Mouse (Mus musculus): ENCODE data around the gene Arid3c. TPM values are rescaled to one million over a fixed set of nuclear protein-coding genes. Genes with fewer than 3 reads are reported as not detected.
A peak's percentile ranks its signal among the peaks of the same experiment; 100 is the strongest.
"Not testable (repeated sequence)": the region's sequence is repeated elsewhere in the genome, so short reads cannot be mapped to it uniquely, and the experiment has no call there.

Arid3c gene
- polyA plus RNA-seq, 1 experiment from 2014 or later, result not detected

GRCm38 (mm10) chr4:41695800-41696199 is 35.1 kb downstream of the Arid3c start:
- not testable (repeated sequence) for H3K4me3 ChIP-seq (ENCODE audit: low read depth, low read length); H3K27ac ChIP-seq (ENCODE audit: low read depth); H3K27me3 ChIP-seq (replicated peaks; ENCODE audit: control insufficient read depth, insufficient read depth, low read length); DNase-seq (ENCODE audit: low spot score); H3K9ac ChIP-seq (ENCODE audit: low read length); H3K36me3 ChIP-seq (ENCODE audit: control insufficient read depth, insufficient read depth, low read length); ATAC-seq (replicated peaks; ENCODE audit: low FRiP score, low TSS enrichment, low read depth); H3K9me3 ChIP-seq (ENCODE audit: control insufficient read depth, low read length); H3K4me1 ChIP-seq (replicated peaks; ENCODE audit: control insufficient read depth, insufficient read depth, low read length); H3K4me2 ChIP-seq (ENCODE audit: low read length)
- 5% methylated on average over 12 of the region's 38 CpGs for WGBS

- 18% methylated on average over 4 of the region's 4 CpGs for WGBS
- not testable (repeated sequence) for H3K27me3 ChIP-seq (replicated peaks; ENCODE audit: control insufficient read depth, insufficient read depth, low read length); H3K4me2 ChIP-seq (ENCODE audit: low read length); DNase-seq (ENCODE audit: low spot score); H3K27ac ChIP-seq (ENCODE audit: low read depth); H3K4me3 ChIP-seq (ENCODE audit: low read depth, low read length); H3K9ac ChIP-seq (ENCODE audit: low read length); ATAC-seq (replicated peaks; ENCODE audit: low FRiP score, low TSS enrichment, low read depth); H3K4me1 ChIP-seq (replicated peaks; ENCODE audit: control insufficient read depth, insufficient read depth, low read length); H3K9me3 ChIP-seq (ENCODE audit: control insufficient read depth, low read length); H3K36me3 ChIP-seq (ENCODE audit: control insufficient read depth, insufficient read depth, low read length)
Measured at GRCm38 (mm10) chr4:41693511-41693910, 37.4 kb downstream of the Arid3c start.

- not testable (repeated sequence) for H3K27me3 ChIP-seq (replicated peaks; ENCODE audit: control insufficient read depth, insufficient read depth, low read length); H3K4me2 ChIP-seq (ENCODE audit: low read length); H3K9ac ChIP-seq (ENCODE audit: low read length); H3K27ac ChIP-seq (ENCODE audit: low read depth); ATAC-seq (replicated peaks; ENCODE audit: low FRiP score, low TSS enrichment, low read depth); H3K36me3 ChIP-seq (ENCODE audit: control insufficient read depth, insufficient read depth, low read length); H3K4me3 ChIP-seq (ENCODE audit: low read depth, low read length); H3K4me1 ChIP-seq (replicated peaks; ENCODE audit: control insufficient read depth, insufficient read depth, low read length); DNase-seq (ENCODE audit: low spot score); H3K9me3 ChIP-seq (ENCODE audit: control insufficient read depth, low read length)
- WGBS, result no CpG with 5 or more reads among the region's 4 CpGs
Measured at GRCm38 (mm10) chr4:41690014-41690413, 40.9 kb downstream of the Arid3c start.

GRCm38 (mm10) chr4:41688562-41688961 is 42.4 kb downstream of the Arid3c start:
- not testable (repeated sequence) for H3K9ac ChIP-seq (ENCODE audit: low read length); H3K4me2 ChIP-seq (ENCODE audit: low read length); H3K9me3 ChIP-seq (ENCODE audit: control insufficient read depth, low read length); H3K4me1 ChIP-seq (replicated peaks; ENCODE audit: control insufficient read depth, insufficient read depth, low read length); H3K27ac ChIP-seq (ENCODE audit: low read depth); H3K4me3 ChIP-seq (ENCODE audit: low read depth, low read length); ATAC-seq (replicated peaks; ENCODE audit: low FRiP score, low TSS enrichment, low read depth); DNase-seq (ENCODE audit: low spot score); H3K27me3 ChIP-seq (replicated peaks; ENCODE audit: control insufficient read depth, insufficient read depth, low read length); H3K36me3 ChIP-seq (ENCODE audit: control insufficient read depth, insufficient read depth, low read length)
- 61% methylated on average over 1 of the region's 1 CpGs for WGBS

- not testable (repeated sequence) for H3K9me3 ChIP-seq (ENCODE audit: control insufficient read depth, low read length); H3K4me2 ChIP-seq (ENCODE audit: low read length); ATAC-seq (replicated peaks; ENCODE audit: low FRiP score, low TSS enrichment, low read depth); H3K27me3 ChIP-seq (replicated peaks; ENCODE audit: control insufficient read depth, insufficient read depth, low read length); H3K27ac ChIP-seq (ENCODE audit: low read depth); H3K4me3 ChIP-seq (ENCODE audit: low read depth, low read length); H3K9ac ChIP-seq (ENCODE audit: low read length); H3K36me3 ChIP-seq (ENCODE audit: control insufficient read depth, insufficient read depth, low read length); DNase-seq (ENCODE audit: low spot score)
- 70% methylated on average over 9 of the region's 10 CpGs for WGBS
- peaks cover 11% of the 10 kb centered on the region for H3K4me1 ChIP-seq (replicated peaks; ENCODE audit: control insufficient read depth, insufficient read depth, low read length)
Measured at GRCm38 (mm10) chr4:41685882-41686492, 45.0 kb downstream of the Arid3c start.

GRCm38 (mm10) chr4:41684931-41685453 is 46.0 kb downstream of the Arid3c start:
- not testable (repeated sequence) for H3K9me3 ChIP-seq (ENCODE audit: control insufficient read depth, low read length); H3K4me3 ChIP-seq (ENCODE audit: low read depth, low read length); H3K27ac ChIP-seq (ENCODE audit: low read depth); H3K27me3 ChIP-seq (replicated peaks; ENCODE audit: control insufficient read depth, insufficient read depth, low read length); H3K36me3 ChIP-seq (ENCODE audit: control insufficient read depth, insufficient read depth, low read length); ATAC-seq (replicated peaks; ENCODE audit: low FRiP score, low TSS enrichment, low read depth); H3K9ac ChIP-seq (ENCODE audit: low read length); H3K4me2 ChIP-seq (ENCODE audit: low read length); DNase-seq (ENCODE audit: low spot score)
- 3% methylated on average over 14 of the region's 14 CpGs for WGBS
- H3K4me1 ChIP-seq (replicated peaks; ENCODE audit: control insufficient read depth, insufficient read depth, low read length), result peaks cover 18% of the 10 kb centered on the region

- not testable (repeated sequence) for H3K36me3 ChIP-seq (ENCODE audit: control insufficient read depth, insufficient read depth, low read length); H3K4me2 ChIP-seq (ENCODE audit: low read length); H3K9me3 ChIP-seq (ENCODE audit: control insufficient read depth, low read length); H3K27ac ChIP-seq (ENCODE audit: low read depth); H3K27me3 ChIP-seq (replicated peaks; ENCODE audit: control insufficient read depth, insufficient read depth, low read length); DNase-seq (ENCODE audit: low spot score); H3K9ac ChIP-seq (ENCODE audit: low read length)
- WGBS, result 3% methylated on average over 22 of the region's 27 CpGs
- Histone ChIP-seq H3K4me3 (ENCODE audit: low read depth, low read length) (0 out of 2 replicates have a peak overlapping the region, but pooled peaks have one; percentile 6), H3K4me1 (replicated peaks; ENCODE audit: control insufficient read depth, insufficient read depth, low read length) (peaks cover 25% of the 10 kb centered on the region)
- peak; percentile 45 for ATAC-seq (replicated peaks; ENCODE audit: low FRiP score, low TSS enrichment, low read depth)
Measured at GRCm38 (mm10) chr4:41684131-41684930, 46.6 kb downstream of the Arid3c start.

GRCm38 (mm10) chr4:41683303-41683702 is 47.6 kb downstream of the Arid3c start:
- 0% methylated on average over 2 of the region's 27 CpGs for WGBS
- H3K36me3 ChIP-seq (ENCODE audit: control insufficient read depth, insufficient read depth, low read length); H3K27me3 ChIP-seq (replicated peaks; ENCODE audit: control insufficient read depth, insufficient read depth, low read length); H3K27ac ChIP-seq (ENCODE audit: low read depth); H3K9ac ChIP-seq (ENCODE audit: low read length); H3K4me2 ChIP-seq (ENCODE audit: low read length); H3K9me3 ChIP-seq (ENCODE audit: control insufficient read depth, low read length); H3K4me3 ChIP-seq (ENCODE audit: low read depth, low read length); DNase-seq (ENCODE audit: low spot score): not testable (repeated sequence)
- H3K4me1 ChIP-seq (replicated peaks; ENCODE audit: control insufficient read depth, insufficient read depth, low read length), result peaks cover 32% of the 10 kb centered on the region
- peak; percentile 72 for ATAC-seq (replicated peaks; ENCODE audit: low FRiP score, low TSS enrichment, low read depth)
